Mouse (Mus musculus): Measurements from ENCODE around the gene Aph1c. TPM values are rescaled to one million over a fixed set of nuclear protein-coding genes. Genes with fewer than 3 reads are reported as not detected.
"Not testable (repeated sequence)": the region's sequence is repeated elsewhere in the genome, so short reads cannot be mapped to it uniquely, and the experiment has no call there.

Gene Aph1c
- polyA plus RNA-seq, 1 experiment from 2014 or later = 2.0 TPM

DNA sequence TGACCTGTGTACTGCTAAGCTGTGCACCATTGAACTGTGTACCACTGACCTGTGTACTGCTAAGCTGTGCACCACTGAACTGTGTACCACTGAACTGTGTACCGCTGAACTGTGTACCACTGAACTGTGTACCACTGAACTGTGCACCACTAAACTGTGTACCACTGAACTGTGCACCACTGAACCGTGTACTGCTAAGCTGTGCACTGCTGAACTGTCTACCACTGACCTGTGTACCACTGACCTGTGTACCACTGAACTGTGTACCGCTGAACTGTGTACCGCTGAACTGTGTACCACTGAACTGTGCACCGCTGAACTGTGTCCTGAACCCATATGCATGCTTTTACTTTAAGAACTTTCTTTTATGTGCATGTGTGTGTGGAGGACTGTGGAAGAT is 39.8 kb upstream of the Aph1c start:
- 0 out of 2 replicates have a peak, but pooled peaks cover 3% of the 10 kb centered on the region for H3K9me3 ChIP-seq (ENCODE audit: control insufficient read depth, low read length)
- H3K9ac ChIP-seq (ENCODE audit: low read depth, low read length) = no peak overlapping the region
- 94% methylated on average over 5 of the region's 5 CpGs for WGBS

DNA sequence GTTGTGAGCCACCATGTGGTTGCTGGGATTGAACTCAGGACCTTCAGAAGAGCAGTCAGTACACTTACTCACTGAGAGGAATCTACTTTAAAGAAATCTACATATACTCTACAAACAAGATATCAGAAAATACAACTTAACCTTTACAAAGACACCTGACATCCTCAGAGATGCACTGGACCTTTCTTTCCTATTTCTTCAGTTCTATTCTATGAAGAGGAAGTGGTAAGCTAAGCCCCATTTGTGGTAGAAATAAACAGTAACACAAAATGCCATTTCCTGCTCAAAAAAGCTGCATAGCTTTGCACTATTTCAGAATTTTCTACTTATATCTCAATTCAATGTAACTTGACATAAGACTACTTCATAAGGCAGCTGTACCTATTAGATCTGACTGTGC is 39.0 kb upstream of the Aph1c start:
- H3K4me2 ChIP-seq = no peak overlapping the region
- ATAC-seq (replicated peaks; ENCODE audit: low FRiP score) = no peak
- no peak overlapping the region for H3K4me3 ChIP-seq (ENCODE audit: low read depth, low read length)

More for the DNA sequence above, 39.8 kb upstream of the Aph1c start:
- no peaks in the 10 kb centered on the region; the same call in 1 of the 2 replicates for H3K36me3 ChIP-seq (ENCODE audit: control insufficient read depth, insufficient read depth, low read length)
- H3K4me2 ChIP-seq = no peak overlapping the region
- H3K4me3 ChIP-seq (ENCODE audit: low read depth, low read length) = no peak overlapping the region
- ATAC-seq (replicated peaks; ENCODE audit: low FRiP score) (no peak), DNase-seq (ENCODE audit: low spot score) (no peak)
- H3K27ac ChIP-seq (ENCODE audit: low read depth, low read length) = no peak overlapping the region
- H3K4me1 ChIP-seq (replicated peaks; ENCODE audit: control insufficient read depth, insufficient read depth, low read length) = peaks cover 3% of the 10 kb centered on the region; the same call in 1 of the 2 replicates
- no peaks in the 10 kb centered on the region for H3K27me3 ChIP-seq (replicated peaks; ENCODE audit: control insufficient read depth, insufficient read depth, low read length)

DNA sequence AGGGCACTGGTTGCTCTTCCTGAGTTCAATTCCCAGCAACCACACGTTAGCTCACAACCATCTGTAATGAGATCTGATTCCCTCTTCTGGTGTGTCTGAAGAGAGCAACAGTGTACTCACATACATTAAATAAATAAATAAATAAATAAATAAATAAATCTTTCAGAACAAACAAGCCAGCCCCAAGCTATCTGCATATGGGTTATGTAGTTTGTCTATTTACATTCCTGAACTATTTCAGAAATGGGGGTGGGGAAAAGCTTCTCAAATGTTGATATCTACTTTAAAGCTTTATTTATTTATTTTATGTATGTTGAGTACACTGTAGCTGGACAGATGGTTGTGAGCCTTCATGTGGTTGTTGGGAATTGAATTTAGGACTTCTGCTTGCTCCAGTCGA is 38.5 kb upstream of the Aph1c start:
- H3K4me1 ChIP-seq (replicated peaks; ENCODE audit: control insufficient read depth, insufficient read depth, low read length); H3K4me3 ChIP-seq (ENCODE audit: low read depth, low read length); H3K9ac ChIP-seq (ENCODE audit: low read depth, low read length); H3K4me2 ChIP-seq; DNase-seq (ENCODE audit: low spot score); ATAC-seq (replicated peaks; ENCODE audit: low FRiP score); H3K9me3 ChIP-seq (ENCODE audit: control insufficient read depth, low read length); H3K36me3 ChIP-seq (ENCODE audit: control insufficient read depth, insufficient read depth, low read length); H3K27me3 ChIP-seq (replicated peaks; ENCODE audit: control insufficient read depth, insufficient read depth, low read length); H3K27ac ChIP-seq (ENCODE audit: low read depth, low read length): not testable (repeated sequence)
- WGBS = 73% methylated on average over 2 of the region's 2 CpGs

More for the DNA sequence above, 39.0 kb upstream of the Aph1c start:
- Histone ChIP-seq H3K27me3 (replicated peaks; ENCODE audit: control insufficient read depth, insufficient read depth, low read length) (no peaks in the 10 kb centered on the region), H3K4me1 (replicated peaks; ENCODE audit: control insufficient read depth, insufficient read depth, low read length) (peaks cover 3% of the 10 kb centered on the region; the same call in 1 of the 2 replicates), H3K9ac (ENCODE audit: low read depth, low read length) (no peak overlapping the region), H3K9me3 (ENCODE audit: control insufficient read depth, low read length) (0 out of 2 replicates have a peak, but pooled peaks cover 3% of the 10 kb centered on the region), H3K36me3 (ENCODE audit: control insufficient read depth, insufficient read depth, low read length) (no peaks in the 10 kb centered on the region; the same call in 1 of the 2 replicates), H3K27ac (ENCODE audit: low read depth, low read length) (no peak overlapping the region)
- DNase-seq (ENCODE audit: low spot score) = no peak

GRCm38 (mm10) chr9:66872015-66872727 is 37.6 kb upstream of the Aph1c start:
- H3K27ac ChIP-seq (ENCODE audit: low read depth, low read length) = no peak overlapping the region
- H3K27me3 ChIP-seq (replicated peaks; ENCODE audit: control insufficient read depth, insufficient read depth, low read length) = no peaks in the 10 kb centered on the region
- ATAC-seq (replicated peaks; ENCODE audit: low FRiP score) = no peak
- H3K4me1 ChIP-seq (replicated peaks; ENCODE audit: control insufficient read depth, insufficient read depth, low read length) = peaks cover 3% of the 10 kb centered on the region; the same call in 1 of the 2 replicates
- no peak overlapping the region for H3K4me3 ChIP-seq (ENCODE audit: low read depth, low read length)
- no peak overlapping the region for H3K9ac ChIP-seq (ENCODE audit: low read depth, low read length)
- DNase-seq (ENCODE audit: low spot score) = no peak
- no peaks in the 10 kb centered on the region; the same call in 1 of the 2 replicates for H3K36me3 ChIP-seq (ENCODE audit: control insufficient read depth, insufficient read depth, low read length)
- 85% methylated on average over 10 of the region's 10 CpGs for WGBS
- 0 out of 2 replicates have a peak, but pooled peaks cover 3% of the 10 kb centered on the region for H3K9me3 ChIP-seq (ENCODE audit: control insufficient read depth, low read length)
- no peak overlapping the region for H3K4me2 ChIP-seq

- no peak overlapping the region for H3K27ac ChIP-seq (ENCODE audit: low read depth, low read length)
- whole genome bisulfite sequencing = 78% methylated on average over 3 of the region's 3 CpGs
- H3K4me1 ChIP-seq (replicated peaks; ENCODE audit: control insufficient read depth, insufficient read depth, low read length) = no peaks in the 10 kb centered on the region
- no peaks in the 10 kb centered on the region for H3K27me3 ChIP-seq (replicated peaks; ENCODE audit: control insufficient read depth, insufficient read depth, low read length)
- ATAC-seq (replicated peaks; ENCODE audit: low FRiP score) = no peak
- H3K4me3 ChIP-seq (ENCODE audit: low read depth, low read length) = no peak overlapping the region
- H3K9me3 ChIP-seq (ENCODE audit: control insufficient read depth, low read length) = no peaks in the 10 kb centered on the region
- no peak for DNase-seq (ENCODE audit: low spot score)
- H3K4me2 ChIP-seq = no peak overlapping the region
- H3K36me3 ChIP-seq (ENCODE audit: control insufficient read depth, insufficient read depth, low read length) = no peaks in the 10 kb centered on the region
- no peak overlapping the region for H3K9ac ChIP-seq (ENCODE audit: low read depth, low read length)
Measured at GRCm38 (mm10) chr9:66864708-66865107, 30.2 kb upstream of the Aph1c start.

DNA sequence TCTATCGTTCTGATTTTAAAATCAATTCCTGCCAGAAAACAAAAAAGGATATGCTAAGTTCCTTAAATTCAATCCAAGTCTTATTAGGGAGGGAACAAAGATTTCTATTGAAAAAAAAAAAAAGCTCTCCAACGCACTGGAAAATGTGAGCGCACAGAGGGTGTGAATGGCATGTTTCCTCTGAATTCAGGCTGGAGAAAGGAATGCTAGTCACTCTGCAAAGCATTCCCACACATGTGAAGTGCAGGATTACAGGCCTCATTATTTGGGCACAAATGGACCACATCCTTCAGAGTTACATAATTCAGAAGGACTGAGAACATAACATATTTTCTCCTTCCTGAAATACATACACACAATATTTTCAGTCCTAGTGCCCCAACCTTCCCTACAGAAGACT is 28.9 kb upstream of the Aph1c start:
- Histone ChIP-seq H3K9me3 (ENCODE audit: control insufficient read depth, low read length) (no peaks in the 10 kb centered on the region), H3K27me3 (replicated peaks; ENCODE audit: control insufficient read depth, insufficient read depth, low read length) (no peaks in the 10 kb centered on the region), H3K4me3 (ENCODE audit: low read depth, low read length) (no peak overlapping the region), H3K36me3 (ENCODE audit: control insufficient read depth, insufficient read depth, low read length) (no peaks in the 10 kb centered on the region), H3K4me2 (no peak overlapping the region), H3K9ac (ENCODE audit: low read depth, low read length) (no peak overlapping the region), H3K4me1 (replicated peaks; ENCODE audit: control insufficient read depth, insufficient read depth, low read length) (no peaks in the 10 kb centered on the region), H3K27ac (ENCODE audit: low read depth, low read length) (no peak overlapping the region)
- ATAC-seq (replicated peaks; ENCODE audit: low FRiP score) = no peak
- 91% methylated on average over 3 of the region's 3 CpGs for WGBS
- DNase-seq (ENCODE audit: low spot score) = no peak

DNA sequence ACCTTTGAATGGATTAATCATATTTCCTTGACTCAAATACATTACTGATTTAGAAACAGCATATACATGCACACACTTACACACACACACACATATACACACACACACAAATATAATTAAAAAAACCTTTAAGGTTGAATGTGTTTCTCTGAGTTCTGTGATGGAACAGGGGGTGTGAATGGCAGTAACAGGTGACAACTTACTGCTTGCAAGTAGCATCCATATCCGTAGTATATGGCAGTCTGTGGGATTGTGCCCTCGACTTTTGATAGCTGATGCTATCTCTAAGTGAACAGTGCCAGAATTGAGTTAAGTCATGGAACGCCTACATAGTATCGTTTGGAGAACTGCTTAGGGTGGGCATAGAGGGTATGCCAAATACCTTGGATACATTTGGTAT is 27.7 kb upstream of the Aph1c start:
- H3K4me1 ChIP-seq (replicated peaks; ENCODE audit: control insufficient read depth, insufficient read depth, low read length) = no peaks in the 10 kb centered on the region
- H3K9me3 ChIP-seq (ENCODE audit: control insufficient read depth, low read length) = no peaks in the 10 kb centered on the region
- DNase-seq (ENCODE audit: low spot score) (no peak), ATAC-seq (replicated peaks; ENCODE audit: low FRiP score) (no peak)
- H3K27me3 ChIP-seq (replicated peaks; ENCODE audit: control insufficient read depth, insufficient read depth, low read length) = no peaks in the 10 kb centered on the region
- no peak overlapping the region for H3K27ac ChIP-seq (ENCODE audit: low read depth, low read length)
- whole genome bisulfite sequencing = 84% methylated on average over 4 of the region's 4 CpGs
- no peak overlapping the region for H3K4me2 ChIP-seq
- H3K36me3 ChIP-seq (ENCODE audit: control insufficient read depth, insufficient read depth, low read length) = no peaks in the 10 kb centered on the region
- H3K4me3 ChIP-seq (ENCODE audit: low read depth, low read length) = no peak overlapping the region
- no peak overlapping the region for H3K9ac ChIP-seq (ENCODE audit: low read depth, low read length)

GRCm38 (mm10) chr9:66861104-66861767 is 26.7 kb upstream of the Aph1c start:
- no peaks in the 10 kb centered on the region for H3K36me3 ChIP-seq (ENCODE audit: control insufficient read depth, insufficient read depth, low read length)
- no peak overlapping the region for H3K9ac ChIP-seq (ENCODE audit: low read depth, low read length)
- DNase-seq (ENCODE audit: low spot score) (no peak), ATAC-seq (replicated peaks; ENCODE audit: low FRiP score) (no peak)
- no peaks in the 10 kb centered on the region for H3K9me3 ChIP-seq (ENCODE audit: control insufficient read depth, low read length)
- WGBS = 86% methylated on average over 5 of the region's 5 CpGs
- H3K4me2 ChIP-seq = no peak overlapping the region
- no peaks in the 10 kb centered on the region for H3K4me1 ChIP-seq (replicated peaks; ENCODE audit: control insufficient read depth, insufficient read depth, low read length)
- H3K4me3 ChIP-seq (ENCODE audit: low read depth, low read length) = no peak overlapping the region
- H3K27ac ChIP-seq (ENCODE audit: low read depth, low read length) = no peak overlapping the region
- no peaks in the 10 kb centered on the region for H3K27me3 ChIP-seq (replicated peaks; ENCODE audit: control insufficient read depth, insufficient read depth, low read length)

- H3K4me3 ChIP-seq (ENCODE audit: low read depth, low read length) = no peak overlapping the region
- no peaks in the 10 kb centered on the region for H3K36me3 ChIP-seq (ENCODE audit: control insufficient read depth, insufficient read depth, low read length)
- no peak overlapping the region for H3K4me2 ChIP-seq
- ATAC-seq (replicated peaks; ENCODE audit: low FRiP score) = no peak
- no peak overlapping the region for H3K27ac ChIP-seq (ENCODE audit: low read depth, low read length)
- no peaks in the 10 kb centered on the region for H3K9me3 ChIP-seq (ENCODE audit: control insufficient read depth, low read length)
- DNase-seq (ENCODE audit: low spot score) = no peak
- no peaks in the 10 kb centered on the region for H3K4me1 ChIP-seq (replicated peaks; ENCODE audit: control insufficient read depth, insufficient read depth, low read length)
- no peak overlapping the region for H3K9ac ChIP-seq (ENCODE audit: low read depth, low read length)
- H3K27me3 ChIP-seq (replicated peaks; ENCODE audit: control insufficient read depth, insufficient read depth, low read length) = no peaks in the 10 kb centered on the region
- WGBS = 92% methylated on average over 5 of the region's 5 CpGs
Measured at GRCm38 (mm10) chr9:66859523-66859922, 25.0 kb upstream of the Aph1c start.
